Mouse (Mus musculus): ENCODE results near the gene Plac9a. TPM values are rescaled to one million over a fixed set of nuclear protein-coding genes. Genes with fewer than 3 reads are reported as not detected.

The Plac9a gene
- total RNA-seq, 1 experiment from 2014 or later: 2.7 TPM

- DNase-seq: no peak
Observed at GRCm38 (mm10) chr14:25838411-25838810, 64.5 kb downstream of the Plac9a start.

Other genes with a start within 250 kb of the Plac9a start
- 52.4 and 53.9 TPM in 2 replicates for gene Ppif, start 208.9 kb downstream of the Plac9a start, total RNA-seq (2021)
- gene Zcchc24, start 134.1 kb downstream of the Plac9a start, total RNA-seq (2021): 32.3 and 32.5 TPM in 2 replicates
- gene Anxa11, start 60.9 kb downstream of the Plac9a start, total RNA-seq (2021): 51.1 and 59.2 TPM in 2 replicates
- gene Tmem254a, start 24.6 kb upstream of the Plac9a start, total RNA-seq (2021): 3.9 and 5.7 TPM in 2 replicates
- gene Cphx1, start 35.2 kb upstream of the Plac9a start, total RNA-seq (2021): not detected in 2 replicates
- 0.26 and 0.38 TPM in 2 replicates for gene Duxbl1, start 75.5 kb upstream of the Plac9a start, total RNA-seq (2021)
- 15.7 and 22.6 TPM in 2 replicates for gene Gm9780, start 139.6 kb upstream of the Plac9a start, total RNA-seq (2021)
- gene Tmem254c, start 164.3 kb upstream of the Plac9a start, total RNA-seq (2021): 4.7 and 7.0 TPM in 2 replicates
- not detected in 2 replicates for gene Cphx2, start 178.4 kb upstream of the Plac9a start, total RNA-seq (2021)
- gene Cphx3, start 179.2 kb upstream of the Plac9a start, total RNA-seq (2021): not detected in 2 replicates
- 1.1 TPM in 1 of 2 replicates, not detected in the other for gene Duxbl2, start 215.2 kb upstream of the Plac9a start, total RNA-seq (2021)

Data from adrenal gland, postnatal 14 days (tissue).